Mouse (Mus musculus): ENCODE measurements around the gene Ccdc86.

Ccdc86 gene

GRCm38 (mm10) chr19:10949112-10949511, at the start of gene Ccdc86:
Ccdc86 (minus strand) TSS chr19:10949266.
- peak; percentile 97 for DNase-seq (ENCODE audit: low read depth, low spot score)

GRCm38 (mm10) chr19:10993150-10993549, 44.1 kb upstream of the Ccdc86 start, which contains the start of gene Ms4a15:
Ms4a15 (minus strand) TSS chr19:10993250.
- DNase-seq (ENCODE audit: low read depth, low spot score) = no peak

GRCm38 (mm10) chr19:10991911-10992310, 42.8 kb upstream of the Ccdc86 start:
- no peak for DNase-seq (ENCODE audit: low read depth, low spot score)

- DNase-seq (ENCODE audit: low read depth, low spot score) = no peak
Measured at GRCm38 (mm10) chr19:10990751-10991150, 41.7 kb upstream of the Ccdc86 start.

GRCm38 (mm10) chr19:10988563-10988962, 39.5 kb upstream of the Ccdc86 start:
- no peak for DNase-seq (ENCODE audit: low read depth, low spot score)

- DNase-seq (ENCODE audit: low read depth, low spot score) = no peak
Measured at GRCm38 (mm10) chr19:10985889-10986288, 36.8 kb upstream of the Ccdc86 start.

DNA sequence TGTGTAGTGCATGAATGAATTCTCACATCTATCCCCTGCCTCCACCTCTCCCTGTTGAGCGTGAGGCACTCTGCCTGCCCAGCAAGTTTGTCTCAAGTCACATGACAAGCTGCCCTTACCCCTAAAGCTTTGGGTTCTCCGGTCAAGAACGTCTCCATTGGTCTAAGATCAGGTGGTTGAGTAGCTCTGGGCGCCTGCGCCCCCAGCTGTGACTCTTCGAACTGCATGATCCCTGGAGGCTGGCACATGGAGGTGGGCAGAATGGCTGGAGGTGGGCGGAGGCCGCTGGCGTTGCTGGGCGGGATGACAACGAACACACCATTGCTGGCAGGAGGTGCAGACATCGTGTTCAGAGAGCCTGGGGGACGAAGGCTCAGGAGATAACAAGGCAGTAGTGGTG, 35.5 kb upstream of the Ccdc86 start:
- no peak for DNase-seq (ENCODE audit: low read depth, low spot score)

- DNase-seq (ENCODE audit: low read depth, low spot score) = no peak
Measured at GRCm38 (mm10) chr19:10983146-10983545, 34.1 kb upstream of the Ccdc86 start.

- no peak for DNase-seq (ENCODE audit: low read depth, low spot score)
Measured at GRCm38 (mm10) chr19:10980210-10980609, 31.1 kb upstream of the Ccdc86 start.

GRCm38 (mm10) chr19:10979184-10980168, 30.4 kb upstream of the Ccdc86 start:
- DNase-seq (ENCODE audit: low read depth, low spot score) = no peak

GRCm38 (mm10) chr19:10976318-10976717, 27.3 kb upstream of the Ccdc86 start:
- no peak for DNase-seq (ENCODE audit: low read depth, low spot score)

DNA sequence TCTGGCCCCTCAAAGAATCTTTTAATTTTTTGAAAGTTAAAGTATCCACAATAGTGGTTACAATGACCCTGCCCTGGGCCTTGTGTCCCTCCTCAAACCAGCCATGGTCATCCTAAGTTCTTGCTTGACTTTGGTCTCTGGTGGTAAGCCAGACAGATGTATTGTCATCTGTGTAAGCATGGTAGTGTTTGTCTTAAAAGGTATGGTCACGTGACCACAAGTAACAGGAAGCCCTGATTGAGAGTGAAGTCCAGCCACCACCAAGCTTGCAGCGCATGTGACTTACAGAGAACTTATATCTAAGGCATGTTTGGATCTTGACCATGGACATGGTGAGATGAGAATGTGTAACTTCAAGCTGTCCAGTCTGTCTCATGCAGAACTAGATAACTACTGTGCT, 26.1 kb upstream of the Ccdc86 start:
- DNase-seq (ENCODE audit: low read depth, low spot score) = no peak

- no peak for DNase-seq (ENCODE audit: low read depth, low spot score)
Measured at GRCm38 (mm10) chr19:10974238-10974865, 25.3 kb upstream of the Ccdc86 start, which contains the start of gene Ms4a10. Ms4a10 (minus strand) TSS chr19:10974670.

- no peak for DNase-seq (ENCODE audit: low read depth, low spot score)
Measured at GRCm38 (mm10) chr19:10973187-10973586, 24.1 kb upstream of the Ccdc86 start.

- DNase-seq (ENCODE audit: low read depth, low spot score) = no peak
Measured at GRCm38 (mm10) chr19:10972660-10973059, 23.6 kb upstream of the Ccdc86 start.

DNA sequence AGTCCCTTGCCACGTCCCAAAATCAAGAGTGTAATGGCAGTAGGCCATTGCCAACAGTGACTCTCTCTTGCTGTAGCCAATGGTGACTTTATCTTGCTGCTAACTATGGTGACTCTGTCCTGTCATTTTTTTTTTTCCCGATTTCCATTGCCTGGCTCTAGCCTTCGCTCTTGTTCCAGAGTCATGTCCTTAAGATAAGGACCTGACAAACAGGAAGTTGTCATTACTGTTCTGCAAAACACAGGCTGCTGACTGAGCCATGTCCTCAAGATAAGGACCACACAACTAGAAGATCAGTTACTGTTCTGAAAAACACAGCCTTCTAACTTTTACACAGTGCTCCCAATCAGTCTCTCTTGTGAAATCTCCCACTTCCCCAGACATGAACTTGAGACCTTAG, 21.4 kb upstream of the Ccdc86 start:
- no peak for DNase-seq (ENCODE audit: low read depth, low spot score)

- DNase-seq (ENCODE audit: low read depth, low spot score) = no peak
Measured at GRCm38 (mm10) chr19:10968578-10968977, 19.5 kb upstream of the Ccdc86 start.

DNA sequence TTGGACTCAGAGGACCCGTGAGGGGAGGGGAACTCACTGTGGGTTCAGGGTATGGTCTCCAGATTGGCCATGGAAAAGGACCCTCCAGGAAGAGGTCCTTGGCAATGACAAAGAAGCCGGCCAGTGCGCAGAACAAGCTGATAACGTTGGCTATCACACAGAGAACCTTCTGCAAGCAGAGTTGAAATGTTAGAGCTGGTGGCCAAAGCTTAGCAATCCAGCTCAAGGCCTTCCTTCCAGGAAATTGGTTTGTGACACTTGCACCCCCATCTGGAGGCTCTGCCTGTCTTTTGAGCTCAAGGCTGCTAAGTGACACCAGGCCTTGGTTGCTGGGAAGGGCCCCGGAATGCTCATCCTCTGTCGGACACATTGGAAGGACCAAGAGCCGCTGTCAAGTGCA, 16.7 kb upstream of the Ccdc86 start:
- DNase-seq (ENCODE audit: low read depth, low spot score) = no peak

GRCm38 (mm10) chr19:10959978-10960346, 10.9 kb upstream of the Ccdc86 start:
- DNase-seq (ENCODE audit: low read depth, low spot score) = no peak

- no peak for DNase-seq (ENCODE audit: low read depth, low spot score)
Measured at GRCm38 (mm10) chr19:10959085-10959977, 10.3 kb upstream of the Ccdc86 start.

DNA sequence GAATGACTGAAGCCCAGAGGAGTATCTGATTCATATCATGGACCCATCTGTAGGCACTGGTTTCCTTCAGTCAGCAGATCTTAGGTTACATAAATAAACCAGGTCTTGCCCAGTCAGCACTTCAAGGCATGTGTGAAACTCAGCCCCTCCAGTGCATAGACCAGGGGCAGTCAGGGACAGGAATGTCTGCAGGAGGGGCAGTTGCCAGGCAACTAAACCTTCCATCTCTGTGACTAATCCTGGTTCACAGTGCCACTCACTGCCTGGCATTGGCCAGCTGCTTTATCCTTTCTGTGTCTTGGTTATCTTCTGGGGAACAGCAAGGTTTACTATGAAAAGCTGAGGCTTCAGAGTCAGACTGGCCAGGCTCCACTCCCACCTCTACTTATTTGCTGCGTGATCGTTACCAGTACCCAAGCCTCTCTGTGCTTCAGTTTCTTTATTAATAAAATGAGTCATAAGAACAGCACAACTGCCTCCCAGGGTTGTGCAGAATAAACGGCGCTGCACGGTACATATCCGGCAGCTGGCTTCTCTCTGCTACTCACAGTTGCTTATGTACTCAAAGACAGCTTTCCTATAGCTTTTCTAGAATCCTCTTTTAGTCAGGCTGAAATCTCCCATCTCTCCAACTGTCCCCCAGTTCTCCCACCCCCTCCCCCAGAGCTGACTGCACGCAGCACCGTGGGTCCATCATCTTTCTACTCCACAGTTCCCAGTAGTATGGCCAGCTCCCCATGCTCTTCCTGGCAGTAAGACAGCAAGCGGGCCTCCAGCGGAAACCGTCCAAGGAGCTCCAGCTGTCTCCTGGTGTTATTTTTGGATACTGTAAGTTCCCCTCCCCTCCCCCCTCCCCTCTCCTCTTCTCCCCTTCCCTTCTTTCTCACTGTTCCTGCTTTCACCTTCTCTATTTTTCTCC, 3.2 kb upstream of the Ccdc86 start:
- DNase-seq (ENCODE audit: low read depth, low spot score) = no peak

Data from brain, embryonic 18.5 days (tissue).